Mouse (Mus musculus): ENCODE data around the gene Clybl.

The Clybl gene

DNA sequence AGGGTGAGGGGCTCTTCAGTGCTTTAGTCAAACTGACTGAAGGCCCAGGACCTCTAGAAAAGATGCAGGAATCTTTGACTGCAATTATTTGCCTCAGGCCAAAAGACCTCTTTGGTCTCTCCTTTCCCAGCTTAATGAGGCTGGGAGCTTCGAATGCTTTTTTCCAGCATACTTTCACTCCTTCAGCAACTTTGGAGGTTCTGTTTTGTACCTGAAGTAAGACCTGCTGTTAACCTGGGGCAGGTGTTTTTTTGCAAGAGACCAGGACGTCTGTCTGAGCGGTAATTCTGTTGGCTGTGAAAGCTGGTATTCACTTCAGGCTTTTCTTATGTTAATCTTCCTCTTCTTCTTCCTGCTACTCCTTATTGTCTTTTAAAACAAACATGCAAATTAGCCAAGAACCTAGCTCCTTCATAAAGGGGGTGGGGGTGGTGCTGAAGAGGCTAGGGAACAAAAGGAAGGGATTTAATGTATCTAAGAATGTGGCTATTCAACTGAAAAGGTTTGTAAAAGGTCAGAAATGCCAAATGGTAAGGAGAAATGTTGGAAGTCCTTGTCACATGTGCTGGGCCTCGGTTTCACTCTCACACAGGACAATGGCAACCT lies 234.8 kb downstream of the Clybl start:
- no peak for DNase-seq (ENCODE audit: low spot score in 2 of 2)

DNA sequence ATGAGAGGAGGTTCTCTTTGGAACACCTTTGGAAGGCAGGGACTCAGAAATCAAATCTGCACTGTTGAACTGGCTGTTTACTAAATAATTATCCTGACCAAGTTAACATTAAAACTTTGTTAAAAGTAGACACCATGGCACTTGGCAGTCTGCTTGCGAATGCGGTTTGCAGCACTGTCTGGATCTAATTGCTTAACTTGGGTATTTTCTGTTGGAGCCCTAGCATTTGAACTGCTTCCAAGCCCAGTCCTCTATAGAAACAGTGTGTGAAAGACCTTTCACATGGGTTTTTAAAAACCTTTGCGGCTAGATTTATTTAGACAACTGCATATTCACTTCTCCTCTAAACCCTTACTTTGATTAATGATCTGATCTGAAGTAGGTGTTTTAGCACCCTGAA lies 242.9 kb downstream of the Clybl start:
- no peak for DNase-seq (ENCODE audit: low spot score in 2 of 2)

DNA sequence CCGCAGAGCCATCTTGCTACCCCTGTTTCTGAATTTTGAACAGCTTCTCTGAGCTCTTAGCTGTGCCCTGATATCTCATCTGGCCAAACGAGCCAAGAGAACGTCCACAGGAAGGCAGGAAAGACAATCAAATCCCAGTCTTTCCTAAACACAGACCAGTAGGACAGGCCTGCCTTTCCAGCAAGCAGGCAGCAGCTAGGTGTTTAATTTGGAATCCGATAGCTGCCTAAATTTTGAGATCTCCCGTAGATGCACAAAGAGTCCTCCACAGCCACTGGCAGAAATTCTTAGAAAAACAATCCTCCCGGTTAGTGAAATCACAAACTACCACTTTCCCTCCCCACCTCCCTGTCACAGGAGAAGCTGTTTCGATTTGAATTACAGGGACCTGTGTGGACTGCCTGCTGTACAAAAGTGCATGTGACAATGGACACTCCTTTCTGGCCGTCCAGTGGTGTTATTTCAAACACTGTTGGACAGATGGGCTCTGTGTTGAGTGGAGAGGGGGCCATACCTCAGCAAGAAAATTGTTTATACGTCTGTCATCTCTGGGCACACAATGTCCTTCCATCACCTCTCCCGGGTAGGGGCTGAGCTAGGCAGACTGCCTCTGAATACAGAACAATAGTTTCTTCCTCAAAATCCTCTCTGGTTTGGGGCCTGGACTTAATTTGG lies 245.2 kb downstream of the Clybl start:
- DNase-seq (ENCODE audit: low spot score in 2 of 2), result no peak

DNA sequence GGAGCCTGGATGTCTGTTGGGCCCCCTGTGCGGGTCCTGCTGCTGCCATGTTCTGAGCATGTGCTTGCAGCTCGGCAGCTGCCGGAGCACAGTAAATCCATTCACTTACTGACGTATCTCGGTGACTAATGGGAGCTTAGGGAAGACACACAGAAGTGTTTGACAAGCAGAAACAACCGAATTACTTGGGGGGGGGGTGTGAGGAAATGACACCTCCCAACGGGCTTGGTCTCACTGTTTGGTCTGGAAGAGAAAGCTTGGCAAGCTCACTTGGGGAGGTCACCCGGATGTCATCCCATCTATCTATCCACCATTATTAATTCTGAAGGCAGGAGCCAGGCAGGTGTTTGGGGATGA lies 245.7 kb downstream of the Clybl start:
- DNase-seq (ENCODE audit: low spot score in 2 of 2), result no peak

DNA sequence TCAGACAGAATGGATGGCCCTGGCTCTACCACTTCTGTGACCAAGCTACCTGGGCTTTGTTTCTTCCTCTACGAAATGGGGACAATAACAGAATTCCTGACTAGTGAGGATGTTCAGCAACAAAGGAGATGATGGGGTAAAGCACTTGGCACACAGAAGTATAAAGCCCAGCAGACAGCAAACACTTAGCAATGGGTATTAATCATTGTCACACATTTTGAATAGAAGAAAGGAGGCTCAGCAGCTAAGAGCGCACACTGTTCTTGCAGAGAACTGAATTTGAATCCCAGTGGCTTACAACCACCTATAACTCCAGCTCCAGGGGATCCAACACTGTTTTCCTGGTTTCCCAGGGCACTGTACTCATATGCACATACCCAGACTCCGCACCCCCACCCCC lies 246.2 kb downstream of the Clybl start:
- DNase-seq (ENCODE audit: low spot score in 2 of 2), result no peak

DNA sequence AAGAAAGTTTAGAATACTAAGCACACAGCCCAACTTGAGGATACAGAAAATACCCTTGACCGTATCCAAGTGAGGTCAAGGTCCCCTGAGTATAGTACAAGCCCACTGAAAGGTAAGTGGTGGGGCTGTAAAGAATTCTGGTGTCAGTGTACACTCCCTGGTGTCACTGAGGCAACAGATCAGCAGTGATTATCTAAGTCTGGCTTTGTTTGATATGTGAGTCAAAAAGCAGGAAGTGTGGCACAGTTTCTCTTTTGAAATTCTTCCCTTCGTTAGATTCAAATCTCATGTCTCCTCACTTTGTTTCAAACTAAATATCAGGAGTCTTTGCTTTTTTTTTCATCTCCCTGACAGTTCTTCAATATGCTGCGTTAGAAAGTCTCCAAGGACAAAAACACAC lies 251.1 kb downstream of the Clybl start:
- DNase-seq (ENCODE audit: low spot score in 2 of 2), result no peak

DNA sequence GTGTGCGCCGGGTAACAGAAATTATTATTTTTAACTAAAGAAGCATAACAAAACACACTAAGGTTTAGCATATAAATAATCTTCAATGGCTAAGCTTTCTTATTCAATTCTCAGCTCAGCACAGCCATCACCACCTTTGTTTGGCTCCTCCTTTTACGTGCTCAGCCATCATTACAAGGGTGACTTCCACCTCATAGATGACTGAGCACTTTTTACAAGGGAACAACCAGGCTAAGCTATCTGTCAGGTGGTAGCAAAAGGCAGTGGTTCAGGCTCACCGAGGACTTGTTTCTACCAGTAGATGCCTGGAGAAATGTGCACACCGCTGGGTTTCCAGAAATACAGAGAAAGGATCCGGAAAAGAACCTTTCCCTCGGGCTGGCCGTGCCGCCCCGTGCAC lies 252.5 kb downstream of the Clybl start:
- DNase-seq (ENCODE audit: low spot score in 2 of 2), result no peak

DNA sequence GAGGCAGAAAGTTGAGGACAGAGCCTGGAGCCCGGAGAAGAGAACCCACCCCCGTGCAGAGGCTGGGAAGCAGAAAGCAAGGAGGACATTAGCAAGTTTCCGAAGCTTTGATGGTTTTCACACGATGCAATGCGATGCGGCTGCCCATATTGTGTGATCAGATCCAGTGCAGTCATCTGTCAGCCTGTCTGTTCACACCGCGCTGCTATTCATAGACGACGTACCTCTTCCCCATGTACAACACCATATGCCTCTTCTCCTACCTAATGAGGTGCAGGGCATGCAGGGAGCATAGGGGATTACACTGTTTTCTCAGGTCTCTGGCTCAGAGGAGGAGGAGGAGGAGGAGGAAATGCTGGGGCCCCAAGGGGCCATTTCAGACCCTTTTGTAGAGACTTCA lies 255.3 kb downstream of the Clybl start:
- peak in 1 of 2 experiments; percentile 33 for DNase-seq (ENCODE audit: low spot score in 2 of 2)

DNA sequence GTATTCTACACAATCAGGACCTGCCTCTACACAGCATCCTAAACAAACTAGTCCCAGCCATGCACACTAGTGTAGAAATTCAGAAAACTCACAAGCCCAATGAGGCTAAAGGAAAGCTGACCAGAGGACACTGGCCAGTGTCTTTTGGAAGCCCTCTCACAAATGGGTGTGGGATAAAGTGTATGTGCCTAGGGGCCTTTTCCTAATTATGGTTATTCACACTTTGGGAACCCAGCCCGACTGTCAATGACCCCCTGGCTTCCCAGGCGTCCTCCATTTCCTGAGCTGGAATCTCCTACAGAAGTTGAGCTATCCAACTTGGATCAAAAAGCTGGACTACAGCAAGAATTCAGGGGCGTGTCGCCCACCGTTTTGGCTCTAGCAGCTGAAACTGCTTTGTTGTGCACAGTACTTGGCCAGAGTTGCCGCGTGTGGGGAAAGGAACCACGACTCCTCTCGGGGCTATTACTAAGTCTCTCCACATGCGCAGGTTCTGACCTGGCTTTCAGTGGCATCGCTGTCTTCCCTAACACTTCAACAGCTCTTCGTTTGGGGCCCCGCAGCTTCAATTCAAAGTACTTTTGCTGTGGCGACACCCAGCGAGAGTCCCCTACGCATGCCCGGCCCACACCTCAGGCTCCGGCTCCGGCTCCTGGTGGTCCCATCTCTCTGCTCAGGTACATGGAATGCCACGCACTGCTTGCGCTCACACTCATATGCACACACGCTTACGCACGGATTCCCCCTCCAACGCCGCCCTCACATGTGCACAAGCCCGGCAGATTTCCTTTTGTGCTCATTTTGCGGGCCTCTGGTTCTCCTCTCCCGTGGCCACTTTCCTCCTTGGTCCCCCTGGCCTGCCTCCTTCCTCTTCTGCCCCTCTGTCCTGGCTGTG lies 268.3 kb downstream of the Clybl start:
- DNase-seq (ENCODE audit: low spot score in 2 of 2), result peak; percentile 47 to 49

DNA sequence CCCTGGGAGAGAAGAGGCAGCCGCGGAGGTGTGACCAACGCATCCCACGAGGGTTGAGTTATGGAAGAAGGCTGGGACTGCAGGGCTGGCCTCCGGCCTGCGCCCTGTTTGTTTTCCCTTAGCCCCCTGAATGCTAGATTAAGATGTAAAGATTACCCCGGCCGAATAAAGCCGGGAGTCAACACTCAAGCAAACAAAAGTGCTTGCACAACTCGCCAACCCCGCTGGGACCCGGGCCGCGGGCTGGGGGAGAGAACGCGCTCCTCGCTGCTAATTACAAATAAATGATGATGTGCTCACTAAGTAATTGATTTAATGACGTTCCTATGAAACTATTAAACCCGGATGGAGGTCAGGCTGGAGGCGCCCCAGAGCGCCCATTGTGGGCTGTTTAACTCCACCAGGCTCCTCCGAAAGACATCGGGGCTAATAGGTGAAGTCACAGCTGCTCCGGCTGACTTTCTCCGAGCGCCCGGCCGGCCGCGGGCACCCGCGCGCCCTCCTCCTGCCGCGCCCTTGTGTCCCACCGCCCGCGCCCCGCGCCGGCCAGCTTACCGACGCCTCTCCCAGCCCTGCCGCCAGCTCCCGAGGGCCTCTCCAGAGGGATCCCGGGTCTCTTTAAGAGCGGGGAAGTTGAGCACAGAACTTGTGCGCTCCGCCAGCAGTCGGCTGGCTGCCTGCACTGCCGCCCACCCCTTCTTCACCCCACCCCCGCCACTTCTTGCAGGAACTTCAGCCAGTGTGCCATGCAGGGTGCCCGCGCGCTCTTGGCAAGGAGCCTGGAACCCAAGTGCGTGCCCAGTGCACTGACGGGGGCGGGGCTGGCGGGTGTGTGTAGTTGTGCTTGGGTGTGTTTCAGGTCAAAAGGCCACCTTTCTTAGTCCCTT lies 269.2 kb downstream of the Clybl start, which contains the start of gene Gm5089:
Gm5089 (minus strand) TSS at position 620 of the 887 bp plus-strand sequence.
- peak; percentile 75 to 82 for DNase-seq (ENCODE audit: low spot score in 2 of 2)

DNA sequence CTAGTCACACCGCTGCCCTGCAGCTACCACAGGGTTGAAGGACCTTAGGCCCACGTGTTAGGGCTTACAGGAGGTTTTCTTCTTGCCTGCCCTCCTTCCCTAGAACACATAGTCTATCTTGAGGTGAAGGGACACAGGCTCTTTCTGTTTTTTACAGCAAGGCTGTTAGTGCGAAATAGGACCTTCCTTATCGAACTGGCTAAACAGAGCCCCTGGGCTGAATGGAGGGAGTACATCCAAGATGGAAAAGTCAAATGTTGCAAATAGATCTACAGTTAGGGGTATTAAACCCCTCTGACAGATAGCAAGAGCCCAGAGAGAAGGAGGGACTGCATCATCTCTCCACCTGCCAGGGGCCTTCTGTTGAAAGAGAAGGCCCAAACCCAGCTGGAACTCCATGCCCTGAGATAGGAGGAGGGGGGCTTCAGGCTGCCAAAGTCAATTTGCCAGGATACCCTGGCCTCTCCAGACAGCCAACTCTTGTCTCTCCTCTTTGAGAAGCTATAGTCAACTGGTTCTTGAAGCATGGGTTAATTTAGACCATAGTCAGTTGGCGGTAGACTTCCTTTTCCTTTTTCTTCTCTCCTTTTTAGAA lies 270.1 kb downstream of the Clybl start:
- DNase-seq (ENCODE audit: low spot score in 2 of 2), result no peak

Measured in right cerebral cortex, postnatal 10 days (tissue).